Mouse (Mus musculus) inflammation-experienced regulatory T-cells, adult 6 months (primary cell): ENCODE results near the gene Fzr1. TPM values are rescaled to one million over a fixed set of nuclear protein-coding genes. Genes with fewer than 3 reads are reported as not detected.

ENCODE experiments used
- ATAC-seq: one replicate; pipeline ENCODE4 v1.8.0; 2017
- polyA plus RNA-seq, 3 experiments: library from polyadenylated mRNA; unstranded; fragments of 100-300 nt; shearing (Covaris generic); gene quantifications; one replicate each; pipeline ENCODE4 v1.2.1; 2017

The Fzr1 gene
- polyA plus RNA-seq, 3 experiments from 2014 or later, result 10.7 to 27.1 (median 13.4) TPM

GRCm38 (mm10) chr10:81401521-81402226, 23.4 kb upstream of the Fzr1 start:
- ATAC-seq, result peak; percentile 56

GRCm38 (mm10) chr10:81401205-81401520, 22.8 kb upstream of the Fzr1 start:
- ATAC-seq, result no peak

GRCm38 (mm10) chr10:81400371-81401204, 22.3 kb upstream of the Fzr1 start:
- ATAC-seq, result no peak

- no peak for ATAC-seq
These were observed 21.5 kb upstream of the Fzr1 start for GRCm38 (mm10) chr10:81399798-81400308.

- no peak for ATAC-seq
These were observed 21.0 kb upstream of the Fzr1 start for GRCm38 (mm10) chr10:81399296-81399695.

GRCm38 (mm10) chr10:81396749-81397148, 18.4 kb upstream of the Fzr1 start:
- ATAC-seq, result no peak

GRCm38 (mm10) chr10:81395865-81396264, 17.5 kb upstream of the Fzr1 start:
- ATAC-seq, result no peak

- peak; percentile 54 for ATAC-seq
These were observed 16.8 kb upstream of the Fzr1 start for GRCm38 (mm10) chr10:81395127-81395526.

- ATAC-seq, result no peak
These were observed 15.2 kb upstream of the Fzr1 start for GRCm38 (mm10) chr10:81393456-81394063.

- ATAC-seq, result no peak
These were observed 14.5 kb upstream of the Fzr1 start, which contains the start of gene Smim24 for GRCm38 (mm10) chr10:81392781-81393185. Gene Smim24, plus strand, starts transcription at chr10:81393051.

GRCm38 (mm10) chr10:81392270-81392669, 14.0 kb upstream of the Fzr1 start:
- ATAC-seq, result no peak

GRCm38 (mm10) chr10:81390678-81390965, 12.3 kb upstream of the Fzr1 start:
- no peak for ATAC-seq

GRCm38 (mm10) chr10:81389801-81390677, 11.7 kb upstream of the Fzr1 start:
- peak; percentile 68 for ATAC-seq

- ATAC-seq, result no peak
These were observed 11.1 kb upstream of the Fzr1 start for GRCm38 (mm10) chr10:81389373-81389772.

GRCm38 (mm10) chr10:81388505-81389055, 10.3 kb upstream of the Fzr1 start, which contains the start of gene Gm48552:
Gene Gm48552, plus strand, starts transcription at chr10:81389005.
- no peak for ATAC-seq

- ATAC-seq, result no peak
These were observed 9.4 kb upstream of the Fzr1 start for GRCm38 (mm10) chr10:81387716-81388115.

GRCm38 (mm10) chr10:81385603-81386306, 7.4 kb upstream of the Fzr1 start:
- ATAC-seq, result no peak

- ATAC-seq, result no peak
These were observed 6.3 kb upstream of the Fzr1 start for GRCm38 (mm10) chr10:81384605-81384982.

GRCm38 (mm10) chr10:81383802-81384604, 5.7 kb upstream of the Fzr1 start, which contains the start of the genes Dohh and Gm48551:
Gene Dohh, plus strand, starts transcription at chr10:81384428.
Gene Gm48551, plus strand, starts transcription at chr10:81384466.
- peak; percentile 94 for ATAC-seq

GRCm38 (mm10) chr10:81382039-81382438, 3.7 kb upstream of the Fzr1 start:
- no peak for ATAC-seq
